Mouse (Mus musculus): Measurements from ENCODE around the gene Sun2.

Gene Sun2

DNA sequence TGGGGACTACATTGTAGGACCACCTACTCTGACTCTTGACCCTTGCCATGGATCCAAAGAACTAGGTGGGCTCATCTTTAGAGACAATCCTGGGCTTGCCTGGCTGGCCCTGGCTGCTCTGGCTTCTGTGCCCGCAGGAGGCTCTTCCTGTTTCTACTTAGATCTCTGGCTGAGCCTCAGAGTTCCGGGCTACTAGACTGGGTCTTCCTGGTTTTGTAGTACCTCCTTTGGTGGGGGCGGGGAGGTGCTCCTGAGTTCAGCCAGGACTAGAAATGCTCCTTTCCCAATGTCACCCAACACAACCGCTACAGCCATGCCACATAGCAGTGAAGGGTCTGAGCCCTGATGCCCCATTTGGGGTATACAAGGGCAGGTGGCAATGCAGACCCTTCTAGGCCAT, 21.5 kb downstream of the Sun2 start:
- no peak for DNase-seq

DNA sequence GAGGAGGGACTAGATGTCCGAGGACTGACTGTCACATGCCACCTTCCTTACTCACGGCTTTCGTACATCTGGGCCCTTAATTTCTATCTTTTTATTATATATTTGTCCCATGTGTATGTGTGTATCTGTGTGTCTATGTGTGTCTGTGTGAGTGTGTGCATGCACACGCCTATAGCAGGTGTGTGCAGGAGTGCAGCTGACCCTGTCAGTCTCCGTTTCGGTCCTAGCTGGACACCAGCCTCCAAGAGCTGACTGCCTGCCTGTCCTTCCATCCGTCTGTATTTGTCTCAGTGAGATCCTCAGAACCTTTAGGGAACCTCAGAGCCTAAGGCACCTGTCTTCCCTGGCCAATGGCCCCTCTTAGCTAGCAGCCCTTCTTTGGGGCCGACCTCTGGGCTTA, 22.1 kb downstream of the Sun2 start:
- DNase-seq = no peak

DNA sequence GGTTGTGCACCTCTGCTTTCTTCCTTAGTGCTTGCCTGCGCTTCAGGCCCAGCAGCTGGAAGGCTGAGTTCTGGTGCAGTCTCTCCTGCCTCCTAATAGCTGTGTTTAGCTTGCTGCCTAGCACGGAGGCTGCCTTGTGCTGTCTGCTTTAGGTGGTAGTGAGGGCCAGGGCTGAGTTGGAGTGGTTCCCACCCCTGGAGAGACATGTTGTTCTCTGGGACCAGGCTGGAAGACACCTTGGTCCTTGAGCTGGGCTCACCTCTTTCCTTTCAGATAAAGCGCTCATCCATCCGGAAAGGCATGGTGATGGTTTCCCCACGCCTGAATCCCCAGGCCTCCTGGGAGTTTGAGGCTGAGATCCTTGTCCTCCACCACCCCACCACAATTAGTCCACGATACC, 25.6 kb downstream of the Sun2 start:
- DNase-seq = no peak

DNA sequence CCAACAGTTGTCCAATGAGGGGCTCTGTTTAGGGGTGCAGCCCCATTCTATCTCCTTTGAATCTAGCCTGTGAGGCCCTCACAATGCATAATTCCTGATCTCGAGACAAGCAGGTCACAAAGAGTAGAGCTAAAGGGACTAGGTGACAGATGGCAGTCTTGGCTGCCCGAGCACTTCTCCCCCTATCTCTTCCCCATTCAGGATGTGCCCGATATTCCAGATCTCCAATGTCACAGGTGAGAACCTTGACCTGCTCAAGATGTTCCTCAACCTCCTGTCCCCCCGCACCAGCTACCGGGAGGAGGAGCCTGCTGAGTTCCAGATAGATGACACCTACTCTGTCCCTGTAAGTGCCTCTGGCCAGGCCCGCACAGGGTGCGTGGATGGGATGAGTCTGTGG, 26.7 kb downstream of the Sun2 start:
- DNase-seq = no peak

DNA sequence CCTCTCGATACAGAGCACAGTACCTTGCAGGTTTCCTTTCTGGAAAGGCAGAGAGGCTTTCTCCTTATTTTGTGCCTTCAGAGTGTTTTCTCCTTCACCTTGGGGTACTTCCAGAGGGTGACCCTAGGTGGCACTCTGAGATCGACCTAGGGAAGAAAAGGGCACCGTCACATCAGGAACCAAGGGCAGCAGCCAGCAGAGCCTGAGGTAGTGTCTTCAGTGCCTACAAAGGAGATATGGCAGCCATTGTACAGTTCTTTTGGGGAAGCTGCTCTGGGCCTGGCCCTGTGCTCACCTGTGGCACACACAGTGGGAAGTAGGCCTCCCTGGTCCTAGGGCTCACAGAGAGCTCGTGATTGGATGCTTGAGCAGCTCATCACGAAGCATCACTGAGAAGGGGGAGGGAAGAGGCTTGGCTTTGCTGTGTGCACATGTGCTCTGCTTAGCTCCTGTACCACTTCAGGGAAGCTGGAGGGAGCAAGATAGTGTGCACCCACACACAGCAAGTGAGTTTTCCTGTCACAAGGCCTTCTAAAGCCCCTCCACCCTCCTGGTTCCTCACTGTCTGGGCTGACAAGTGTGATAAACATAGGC, 34.0 kb downstream of the Sun2 start:
- no peak for DNase-seq

DNA sequence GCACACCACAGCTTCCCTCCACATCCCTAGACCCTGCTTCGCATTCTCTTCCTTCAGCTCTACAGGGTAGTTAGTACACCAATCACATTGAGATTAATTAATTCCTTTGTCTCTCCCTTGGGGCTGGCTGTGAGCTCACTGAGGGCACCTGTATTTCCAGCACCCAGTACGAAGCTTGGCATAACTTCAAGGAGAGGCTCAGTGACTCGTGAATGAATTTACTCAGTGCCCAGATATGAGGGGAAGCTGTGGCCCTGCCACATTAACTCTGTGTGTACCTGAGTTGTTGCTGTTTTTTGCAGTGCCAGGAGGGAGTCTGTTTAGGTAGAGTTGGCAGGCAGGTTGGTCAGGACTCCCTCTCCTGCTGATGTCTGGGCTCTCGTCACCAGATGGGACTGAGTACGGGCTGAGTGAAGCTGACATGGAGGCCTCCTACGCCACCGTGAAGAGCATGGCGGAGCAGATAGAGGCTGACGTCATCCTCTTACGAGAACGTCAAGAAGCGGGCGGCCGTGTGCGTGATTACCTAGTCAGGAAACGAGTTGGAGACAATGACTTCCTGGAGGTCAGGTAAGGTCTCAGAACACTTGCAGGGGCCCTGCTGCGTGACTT, 35.6 kb downstream of the Sun2 start:
- peak in 1 of 2 experiments; percentile 45 for DNase-seq

DNA sequence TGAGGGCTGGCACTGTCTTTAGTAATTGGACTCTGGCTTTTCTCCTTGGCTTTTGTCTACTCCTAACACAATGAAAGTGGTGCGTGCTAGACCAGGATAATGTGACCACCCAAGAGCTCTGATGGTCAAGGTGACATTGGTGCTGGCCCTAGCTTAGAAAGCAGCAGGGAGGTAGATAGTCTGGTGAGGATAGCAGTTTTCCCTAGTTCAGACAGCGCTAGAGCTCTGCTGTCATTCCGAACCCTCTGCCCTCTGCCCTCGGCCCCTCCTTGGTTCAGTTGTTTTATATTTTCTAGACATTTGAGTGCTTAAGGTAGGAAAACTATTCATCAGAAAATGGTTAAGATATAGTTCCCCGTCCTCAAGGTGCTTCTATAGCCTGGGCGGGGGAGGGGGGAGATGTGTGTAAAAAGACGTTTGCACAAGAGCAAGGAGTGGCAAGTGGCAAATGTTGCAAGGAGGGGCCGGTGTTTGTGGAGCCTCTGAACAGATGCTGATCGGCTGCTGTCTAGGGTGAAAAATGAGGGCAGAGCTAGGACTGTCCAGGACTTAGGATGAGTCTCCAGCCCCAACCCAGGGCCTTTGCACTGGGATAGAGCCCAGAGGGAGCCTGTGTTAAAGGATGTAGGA, 44.7 kb downstream of the Sun2 start:
- no peak for DNase-seq

DNA sequence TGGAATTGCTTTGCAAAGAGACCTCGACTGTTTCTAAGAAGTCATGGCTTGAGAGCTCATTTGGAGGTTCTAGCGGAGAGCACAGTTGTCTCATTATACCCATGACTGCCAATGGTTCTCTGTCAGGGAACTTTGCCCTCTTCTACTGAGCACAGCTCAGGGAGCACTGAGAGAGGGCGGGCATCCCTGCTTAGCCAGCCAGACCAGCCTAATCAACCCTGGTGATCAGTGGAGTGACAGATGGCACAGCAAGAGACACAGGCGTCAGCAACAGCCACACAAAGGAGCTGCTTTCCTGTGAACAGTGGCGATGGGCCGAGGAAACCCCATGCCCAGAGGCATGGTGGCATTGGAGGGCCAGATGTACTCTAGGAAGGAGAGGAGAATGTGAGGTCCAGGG, 45.3 kb downstream of the Sun2 start:
- peak; percentile 58 to 65 for DNase-seq

DNA sequence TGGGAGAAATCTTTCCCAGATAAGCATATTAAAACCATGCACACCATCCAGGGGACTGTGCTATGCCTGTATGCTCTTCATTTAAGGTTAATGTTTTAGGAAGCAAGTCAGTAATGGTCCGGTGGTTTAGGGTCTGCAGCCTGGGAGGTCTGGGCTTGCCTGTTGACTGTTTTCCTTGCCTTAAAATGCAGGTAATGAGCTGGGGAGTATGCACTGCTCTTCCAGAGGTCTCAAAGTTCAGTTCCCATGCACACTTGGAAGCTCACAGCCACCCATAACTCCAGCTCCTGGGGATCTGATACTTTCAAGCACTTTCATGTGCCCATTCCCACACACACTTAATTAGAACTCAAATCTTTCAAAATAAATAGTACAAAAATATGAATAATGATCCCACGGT, 45.8 kb downstream of the Sun2 start:
- peak; percentile 33 to 42 for DNase-seq

DNA sequence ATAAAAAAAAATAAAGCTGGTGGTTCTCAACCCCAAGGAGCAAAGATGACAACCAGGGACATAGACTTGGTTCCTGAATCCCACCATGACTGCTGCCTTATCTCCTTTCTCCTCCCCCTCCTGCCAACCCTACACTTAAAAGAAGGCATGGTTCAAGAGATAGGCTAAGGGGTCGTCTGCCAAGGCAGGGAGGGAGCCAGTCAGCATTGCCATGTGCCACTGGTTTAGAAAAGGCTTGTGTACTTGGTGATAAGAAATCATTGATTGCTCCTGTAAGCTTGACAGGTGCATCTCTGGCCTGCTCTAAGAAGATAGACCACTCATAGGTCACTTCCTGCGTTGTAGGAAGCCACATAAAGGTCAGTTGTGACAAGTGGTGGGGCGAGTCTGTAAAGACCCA, 46.8 kb downstream of the Sun2 start:
- DNase-seq = no peak

DNA sequence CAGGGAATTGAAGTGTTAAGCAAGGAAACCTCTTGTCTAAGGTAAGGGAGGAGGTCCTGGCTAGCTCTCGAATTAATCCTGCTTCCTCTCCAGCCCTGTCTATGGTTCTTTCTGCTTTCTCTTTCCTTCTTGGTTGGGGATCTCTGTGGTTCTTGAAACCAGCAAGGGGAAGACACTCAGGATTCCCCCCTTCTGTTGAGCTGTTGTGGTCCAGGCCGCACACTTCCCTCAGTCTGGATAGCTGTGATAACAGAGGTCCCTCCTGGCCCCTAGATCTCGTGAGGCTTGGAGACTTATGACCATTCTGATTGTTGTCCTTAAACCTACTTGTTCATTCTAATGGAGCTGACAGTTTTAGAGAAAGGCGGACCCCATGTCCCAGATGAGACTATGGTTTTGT, 47.8 kb downstream of the Sun2 start:
- DNase-seq = no peak

DNA sequence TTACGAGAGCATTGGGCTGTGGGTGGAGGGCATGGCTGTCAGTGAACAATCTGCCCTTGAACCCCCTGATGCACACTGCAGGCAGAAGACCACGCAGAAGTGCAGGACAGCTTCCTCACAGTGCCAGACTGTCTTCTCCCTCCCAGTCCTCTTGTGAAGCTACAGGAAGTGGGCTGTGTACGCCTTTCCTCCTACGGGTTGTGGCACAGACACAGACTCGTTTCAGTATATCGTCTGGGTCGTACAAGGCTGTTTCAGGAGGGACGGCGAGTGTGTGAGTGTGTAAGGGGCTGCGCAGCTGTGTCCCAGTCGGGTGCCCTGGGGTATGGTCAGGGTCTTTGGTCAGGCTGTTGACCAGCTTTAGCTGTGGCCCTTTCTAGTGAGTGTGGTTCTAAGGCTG, 48.6 kb downstream of the Sun2 start:
- DNase-seq = no peak

DNA sequence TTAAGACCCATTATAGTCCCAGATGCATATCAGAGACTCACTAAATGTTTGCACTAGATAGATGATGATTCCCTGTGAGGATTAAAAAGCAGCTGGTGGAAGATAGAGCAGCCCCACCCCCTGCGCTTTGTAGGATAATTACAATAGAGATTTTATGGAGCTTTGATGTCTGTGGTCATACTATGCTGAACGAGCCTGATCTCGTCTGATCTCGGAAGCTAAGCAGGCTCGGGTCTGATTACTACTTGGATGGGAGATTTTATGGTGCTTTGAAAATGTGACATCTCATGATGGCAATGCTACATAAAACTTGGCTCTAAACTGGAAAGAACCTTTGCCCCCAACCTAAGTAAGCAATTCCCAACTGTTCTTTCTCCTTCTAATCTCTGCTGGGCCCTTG, 50.0 kb downstream of the Sun2 start:
- DNase-seq = no peak

DNA sequence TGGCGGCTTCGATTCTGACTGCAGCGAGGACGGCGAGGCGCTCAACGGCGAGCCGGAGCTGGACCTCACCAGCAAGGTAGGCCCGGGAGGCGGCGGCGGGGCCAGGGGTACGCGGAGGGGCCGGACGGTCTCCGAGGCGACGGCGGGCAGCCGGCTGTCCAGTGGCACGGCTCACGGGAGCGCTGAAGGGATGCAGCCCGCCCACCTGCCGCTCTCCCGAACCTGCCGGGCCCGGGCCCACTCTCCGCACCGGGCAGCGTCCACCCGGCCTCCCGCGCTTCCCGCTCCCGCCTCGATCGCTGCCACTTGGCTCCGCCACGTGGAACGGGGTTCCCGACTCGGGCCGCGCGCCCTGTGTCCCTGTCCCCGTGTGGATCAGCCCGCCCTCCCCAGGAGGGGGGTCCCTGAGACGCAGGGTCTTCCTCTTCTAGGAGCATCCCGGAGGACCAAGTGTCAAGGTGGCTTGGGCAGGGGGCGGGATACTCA, 51.3 kb downstream of the Sun2 start:
- DNase-seq = peak in 1 of 2 experiments; percentile 30

DNA sequence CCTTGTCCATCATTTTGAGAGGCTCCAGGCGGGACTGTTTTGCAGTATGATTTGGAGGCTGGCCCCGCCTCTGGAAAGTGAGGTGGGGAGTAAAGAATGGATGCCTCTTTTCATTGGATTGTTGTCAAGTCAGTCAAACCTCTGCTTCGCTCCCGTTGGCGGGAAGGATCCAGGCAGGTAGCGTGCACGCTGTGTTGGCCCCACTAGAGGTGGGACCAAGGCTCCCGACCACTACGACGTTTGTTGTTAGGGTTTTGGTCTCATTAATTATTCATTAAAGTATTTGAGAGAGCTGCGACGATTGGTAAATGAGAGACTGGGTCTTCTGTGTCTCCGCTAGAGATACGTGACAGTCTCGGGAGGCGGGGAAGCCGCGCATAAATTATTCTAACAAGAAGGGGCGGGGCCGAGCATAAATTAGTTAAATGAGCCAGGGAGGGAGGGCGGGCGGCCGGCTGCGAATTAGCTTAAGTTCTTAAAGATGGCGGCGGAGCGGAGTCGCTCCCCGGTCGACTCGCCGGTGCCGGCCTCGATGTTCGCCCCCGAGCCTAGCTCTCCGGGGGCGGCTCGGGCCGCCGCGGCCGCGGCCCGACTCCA, 51.8 kb downstream of the Sun2 start, which contains the start of gene Gtpbp1:
TSS of gene Gtpbp1 (plus strand) at position 420 of the 597 bp plus-strand sequence.
- peak; percentile 98 to 99 for DNase-seq

DNA sequence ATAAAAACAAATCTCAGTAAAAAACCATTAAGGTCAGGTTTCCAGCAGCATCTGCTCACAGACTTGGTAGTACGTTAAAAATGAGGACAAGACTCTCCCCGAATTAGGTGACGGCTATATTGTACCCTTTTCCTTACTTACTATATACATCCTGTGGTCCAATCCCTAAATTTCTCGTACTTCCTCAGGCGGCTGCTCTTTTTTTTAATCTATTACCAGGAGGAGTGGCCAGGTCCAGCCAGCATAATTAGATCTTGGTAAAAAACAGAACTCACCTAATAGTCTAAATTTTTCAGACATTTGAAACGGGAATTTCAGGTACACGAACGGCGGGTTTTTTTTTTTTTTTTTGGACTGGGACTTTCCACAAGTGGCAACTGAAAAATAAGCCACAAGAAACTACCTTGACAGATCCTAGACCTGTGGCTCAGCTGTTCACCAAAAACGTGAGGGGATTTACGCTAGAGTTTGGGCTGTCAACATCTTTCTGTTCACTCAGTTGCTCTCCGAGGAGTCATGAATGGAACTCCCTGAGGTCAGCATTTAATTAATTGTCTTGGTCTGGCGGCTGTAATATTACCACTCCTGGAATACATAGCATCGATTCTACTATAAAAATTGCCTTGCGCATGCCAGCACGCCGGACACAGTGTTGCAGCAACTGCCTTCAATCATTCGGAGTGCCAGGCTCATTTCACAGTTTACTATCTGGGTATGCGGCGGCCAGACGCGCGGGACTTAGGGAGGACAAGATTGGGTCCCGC, 52.5 kb downstream of the Sun2 start:
- no peak for DNase-seq

DNA sequence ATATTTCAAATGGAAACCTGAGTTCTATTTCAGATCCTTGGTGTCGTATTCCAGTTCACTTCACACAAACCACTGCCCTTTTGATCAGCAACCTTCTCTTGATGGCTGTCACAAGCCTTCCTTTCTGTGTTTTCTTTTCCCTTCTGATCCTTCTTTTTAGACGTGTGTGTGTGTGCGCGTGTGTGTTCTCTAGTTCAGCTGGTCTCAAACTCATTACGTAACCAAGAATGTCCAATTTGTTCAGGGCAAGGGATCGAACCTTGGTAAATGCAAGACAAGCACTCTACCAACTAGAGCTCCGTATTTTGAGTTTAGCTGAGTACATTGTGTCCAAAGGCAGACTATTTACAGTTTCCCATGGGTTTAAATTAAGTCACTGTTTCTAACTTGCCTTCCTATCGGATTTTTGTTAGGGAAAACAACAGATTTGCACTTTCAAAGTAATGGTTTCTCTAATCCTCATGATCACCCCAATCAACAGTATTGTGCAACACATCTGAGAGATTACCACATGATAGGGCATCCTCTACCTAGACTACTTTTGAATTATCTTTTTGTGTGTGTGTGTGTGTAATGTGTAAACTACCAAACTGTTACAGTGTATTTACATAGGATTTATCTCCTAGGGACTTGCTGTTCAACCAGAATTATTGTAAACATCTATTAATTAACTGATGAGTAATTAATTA, 53.9 kb downstream of the Sun2 start:
- DNase-seq = no peak

DNA sequence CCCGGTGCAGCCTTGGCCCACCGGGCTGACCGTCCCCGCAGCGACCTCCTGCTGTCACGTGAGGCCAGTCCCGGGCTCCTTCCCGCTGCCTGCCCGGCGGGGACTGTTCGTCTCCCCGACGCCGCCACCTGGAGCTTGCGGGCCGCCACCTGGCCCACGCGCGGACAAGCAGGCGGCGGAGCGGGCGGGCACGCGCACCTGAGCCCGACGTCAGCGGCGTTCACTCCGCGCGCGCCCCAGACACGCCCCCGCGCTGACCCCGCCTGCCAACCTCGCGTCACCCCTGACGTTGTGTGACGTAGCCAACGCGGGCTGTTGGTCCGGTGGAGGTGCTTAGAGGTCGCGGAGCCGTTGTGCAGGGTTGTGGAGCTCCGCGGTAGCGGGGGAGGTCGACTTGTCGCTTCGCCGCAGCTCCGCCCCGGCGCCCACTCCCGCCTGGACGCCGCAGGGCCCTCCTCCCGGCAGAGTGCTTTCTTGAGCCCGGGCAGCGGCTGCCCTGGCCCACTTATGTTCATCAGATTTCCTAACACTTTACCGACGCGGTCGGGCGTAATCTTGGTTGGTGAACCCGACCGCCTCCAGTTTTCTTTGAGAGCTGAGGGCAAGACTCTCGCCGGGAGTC, 54.6 kb downstream of the Sun2 start, which contains the start of gene Josd1:
TSS of gene Josd1 (minus strand) at position 274 of the 622 bp plus-strand sequence.
- DNase-seq = peak; percentile 96 to 98

DNA sequence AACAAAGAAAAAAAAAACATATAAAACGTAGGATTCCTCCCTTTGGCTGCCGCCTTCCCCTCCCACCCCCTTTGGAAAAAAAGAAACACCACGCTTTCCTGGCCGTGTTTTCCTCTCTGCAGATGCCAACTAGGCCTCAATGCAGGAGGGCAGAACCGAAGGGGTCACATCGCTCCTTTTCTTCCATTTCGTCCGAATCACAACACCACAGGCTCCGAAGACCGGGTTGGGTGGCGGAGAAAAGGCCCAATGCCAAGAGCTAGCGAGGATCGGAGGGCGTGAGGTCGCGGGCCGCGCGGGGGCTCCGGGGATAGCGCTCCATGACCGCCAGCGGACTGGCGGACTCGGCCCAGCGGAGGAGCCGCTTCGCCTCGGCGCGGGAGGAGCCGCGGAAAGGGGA, 55.2 kb downstream of the Sun2 start:
- no peak for DNase-seq

DNA sequence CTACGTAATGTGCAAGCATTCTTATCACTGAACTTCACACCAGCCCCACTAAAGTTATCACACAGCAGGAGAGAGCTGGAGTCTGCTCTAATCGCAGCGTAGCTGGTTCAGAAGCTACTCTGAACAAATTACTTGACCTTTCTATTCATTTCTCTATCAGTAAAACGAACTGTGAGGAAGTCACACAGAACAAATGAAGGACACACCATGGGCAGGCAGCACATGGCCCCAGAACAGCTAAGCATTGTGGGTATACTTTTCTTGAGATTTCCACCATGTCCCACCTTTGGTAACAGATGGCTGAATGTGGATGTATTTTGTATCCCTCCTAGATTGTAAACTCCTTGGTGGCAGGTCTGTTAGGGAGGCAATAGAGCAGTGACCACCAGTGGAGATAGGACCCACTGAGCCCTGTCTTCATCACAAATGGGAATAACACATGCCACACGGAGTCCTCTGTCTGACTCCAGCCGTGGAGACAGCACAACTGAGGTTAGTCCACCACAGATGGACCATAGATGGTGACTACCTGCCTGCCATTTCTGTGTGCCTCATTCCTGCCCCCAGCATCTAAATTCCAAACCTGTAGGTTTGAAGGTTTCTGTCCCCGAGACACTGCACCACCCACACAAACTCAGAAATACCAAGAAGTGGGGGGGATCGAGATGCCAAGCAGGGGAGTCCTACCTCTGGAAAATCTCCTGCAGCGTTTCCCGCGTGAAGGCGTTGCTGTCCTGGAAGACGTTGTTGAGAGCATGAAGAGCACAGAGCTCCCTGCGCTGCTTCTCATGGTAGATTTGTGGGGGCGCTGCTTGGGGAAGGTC, 56.1 kb downstream of the Sun2 start:
- DNase-seq = no peak

DNA sequence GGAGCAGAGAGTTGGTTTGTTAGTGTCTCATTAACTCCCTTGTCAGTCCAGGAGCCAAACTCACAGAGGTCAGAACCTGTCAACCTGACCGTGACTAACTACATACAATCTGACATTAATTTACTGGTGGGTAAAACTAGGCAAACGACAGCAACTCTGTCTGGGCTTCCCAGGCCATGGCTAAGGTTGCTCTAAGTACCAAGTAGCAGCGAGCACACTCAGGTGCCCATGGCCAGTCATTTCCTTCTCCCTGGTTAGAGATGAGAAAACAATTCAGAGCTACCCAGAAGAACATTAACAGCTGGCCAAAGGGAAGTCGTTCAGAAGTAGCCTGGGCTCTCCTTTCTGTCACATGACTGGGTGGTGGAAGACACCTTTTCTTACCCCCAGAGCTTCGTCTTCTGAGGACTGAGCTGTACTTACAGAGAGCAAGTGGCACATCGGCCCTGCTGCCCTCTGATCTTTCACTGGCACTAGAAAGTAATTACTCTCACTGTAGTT, 57.1 kb downstream of the Sun2 start:
- peak; percentile 55 to 74 for DNase-seq
